Mouse (Mus musculus): ENCODE data around the gene Svip.

Svip gene

DNA sequence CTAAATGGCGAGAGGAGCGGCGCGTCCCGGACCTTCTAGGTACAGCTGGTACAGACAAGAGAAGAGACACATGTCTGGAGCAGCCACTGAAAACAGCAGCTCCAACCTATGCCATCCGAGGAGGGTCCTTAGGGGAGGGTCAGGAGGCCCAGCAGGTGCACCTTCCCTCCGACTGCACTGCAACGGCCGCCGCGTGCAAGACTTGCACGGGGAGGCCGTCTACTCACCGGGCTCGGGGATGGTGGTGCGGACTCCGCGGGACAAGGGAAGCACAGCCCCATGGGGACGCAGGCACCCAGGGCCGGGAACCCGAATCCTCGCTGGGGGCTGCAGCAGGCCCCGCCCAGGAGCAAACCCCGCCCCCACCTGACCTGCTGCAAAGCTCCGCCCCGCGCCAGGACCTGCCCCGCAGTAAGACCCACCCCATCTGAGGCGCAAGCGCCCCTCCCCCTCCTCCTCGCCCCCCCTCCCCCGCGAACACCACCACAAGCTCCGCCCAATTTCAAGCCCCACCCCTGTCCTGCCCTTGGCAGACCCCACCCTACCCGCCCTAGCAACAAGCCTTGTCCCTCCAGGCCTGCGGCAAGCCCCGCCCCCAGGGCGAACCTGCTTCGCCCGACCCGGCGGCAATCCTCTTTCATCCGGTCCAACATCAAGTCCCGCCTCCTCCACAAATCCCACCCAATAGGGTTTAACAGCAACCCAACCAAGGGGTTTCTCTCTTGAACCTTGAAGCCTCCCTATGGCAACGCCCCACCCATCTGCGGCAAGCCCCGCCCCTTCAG, at the start of gene Svip:
Gene Svip (minus strand): TSS at position 508 of the 785 bp plus-strand sequence.
- in situ Hi-C loops (cut with MboI, MseI): no loop called here

DNA sequence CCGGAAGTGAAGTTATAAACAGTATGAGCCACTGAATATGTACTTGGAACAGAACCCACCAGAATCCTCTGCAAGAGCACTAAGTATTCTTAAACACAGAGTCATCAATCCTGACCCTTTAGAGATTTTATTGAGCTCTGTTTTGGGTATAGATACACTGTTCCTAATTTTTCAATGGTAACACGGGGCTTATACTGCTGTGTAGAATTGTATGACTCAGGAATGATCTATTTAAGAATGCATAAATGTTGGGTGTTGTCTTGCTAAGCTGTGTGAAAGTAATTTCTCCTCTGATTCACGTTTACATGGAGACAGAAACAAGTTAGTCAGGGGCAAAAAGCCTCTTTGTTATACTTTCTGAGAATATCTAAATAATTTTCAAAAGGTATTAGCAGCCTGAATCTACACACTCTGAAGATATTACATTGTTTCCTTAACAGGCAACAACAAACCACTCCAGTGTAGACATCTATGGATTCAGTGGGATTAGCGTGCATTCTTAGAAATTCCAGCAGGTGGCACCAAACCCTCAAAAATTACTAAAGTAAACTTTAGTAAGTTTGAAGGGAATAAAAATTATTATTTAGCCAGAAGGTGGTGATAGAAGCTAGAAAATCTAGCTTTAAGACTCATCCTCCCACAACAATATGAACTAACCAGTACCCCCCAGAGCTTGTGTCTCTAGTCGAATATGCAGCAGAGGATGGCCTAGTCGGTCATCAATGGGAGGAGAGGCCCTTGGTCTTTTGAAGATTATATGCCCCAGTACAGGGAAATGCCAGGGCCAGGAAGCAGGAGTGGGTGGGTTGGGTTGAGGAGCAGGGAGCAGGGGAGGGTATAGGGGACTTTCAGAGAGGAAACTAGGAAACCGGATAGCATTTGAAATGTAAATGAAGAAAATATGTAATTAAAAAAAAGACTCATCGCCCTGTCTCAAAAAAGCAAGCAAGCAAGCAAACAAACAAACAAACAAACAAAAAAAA, 32.1 kb upstream of the Svip start:
- in situ Hi-C loops (cut with MboI, MseI): no loop called here

- in situ Hi-C loops (cut with MboI, MseI): no loop called here
Measured at GRCm38 (mm10) chr7:52024050-52024626, 18.3 kb upstream of the Svip start.

DNA sequence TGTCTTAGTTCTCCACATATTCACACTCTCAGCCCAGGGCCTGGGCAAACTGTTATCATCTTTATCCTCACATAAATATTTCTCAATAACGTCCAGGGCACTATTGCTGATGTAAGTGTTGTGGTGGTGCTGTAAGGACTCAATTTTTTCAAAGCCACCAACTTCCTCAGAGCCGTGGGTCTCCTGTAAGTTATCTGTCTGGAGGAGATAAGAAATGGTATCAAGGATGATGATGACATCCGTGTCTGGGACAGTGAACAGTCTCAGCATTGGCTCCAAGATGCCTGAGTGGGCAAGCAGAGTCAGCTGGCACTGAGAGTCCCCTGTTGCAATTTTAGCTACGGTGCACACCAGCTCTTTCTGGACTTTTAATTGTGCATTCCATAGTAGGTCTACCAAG, 16.2 kb upstream of the Svip start:
- in situ Hi-C loops (cut with MboI, MseI): no loop called here

DNA sequence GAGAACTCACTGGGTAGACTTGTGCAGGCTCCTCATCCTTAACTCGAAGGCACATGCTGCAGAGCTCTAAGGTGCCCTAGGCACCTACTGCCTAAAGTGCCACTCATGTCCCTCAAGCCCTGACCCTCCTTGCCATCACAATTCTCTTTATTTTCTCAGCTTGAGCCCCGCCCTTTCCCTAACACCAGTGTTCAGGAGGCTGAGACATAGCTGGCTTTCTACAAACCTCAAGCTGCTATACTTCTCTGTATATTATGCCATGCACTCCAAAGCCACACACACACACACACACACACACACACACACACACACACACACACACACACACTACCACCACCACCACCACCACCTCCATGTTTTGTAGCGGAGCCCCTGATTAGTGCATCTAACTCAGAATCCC, 9.8 kb upstream of the Svip start, which contains the start of gene 1700015G11Rik:
Gene 1700015G11Rik (minus strand): TSS at position 101 of the 400 bp plus-strand sequence.
- in situ Hi-C loops (cut with MboI, MseI): no loop called here

- in situ Hi-C loops (cut with MboI, MseI): no loop called here
Measured at GRCm38 (mm10) chr7:52015180-52015579, 9.4 kb upstream of the Svip start.

- in situ Hi-C loops (cut with MboI, MseI): no loop called here
Measured at GRCm38 (mm10) chr7:52013457-52013856, 7.6 kb upstream of the Svip start.

- in situ Hi-C loops (cut with MboI, MseI): no loop called here
Measured at GRCm38 (mm10) chr7:52007138-52007537, 1.3 kb upstream of the Svip start.

DNA sequence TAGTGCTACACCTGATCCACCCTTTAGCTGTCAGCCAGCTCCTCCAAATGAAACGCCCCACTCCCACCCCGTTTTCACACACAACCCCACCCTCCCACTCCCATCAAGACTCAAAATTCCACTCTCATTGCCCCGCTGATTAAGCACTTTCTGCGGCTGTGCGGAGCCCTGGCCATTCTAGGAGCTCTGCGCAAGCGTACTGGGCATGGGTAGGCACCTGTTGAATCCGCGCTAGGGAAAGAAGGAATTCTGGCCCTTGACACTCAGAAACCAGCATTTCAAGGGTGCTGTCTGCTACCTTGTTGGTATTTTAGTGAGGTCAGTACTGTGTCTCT, 445 bp upstream of the Svip start:
- in situ Hi-C loops (cut with MboI, MseI): no loop called here

DNA sequence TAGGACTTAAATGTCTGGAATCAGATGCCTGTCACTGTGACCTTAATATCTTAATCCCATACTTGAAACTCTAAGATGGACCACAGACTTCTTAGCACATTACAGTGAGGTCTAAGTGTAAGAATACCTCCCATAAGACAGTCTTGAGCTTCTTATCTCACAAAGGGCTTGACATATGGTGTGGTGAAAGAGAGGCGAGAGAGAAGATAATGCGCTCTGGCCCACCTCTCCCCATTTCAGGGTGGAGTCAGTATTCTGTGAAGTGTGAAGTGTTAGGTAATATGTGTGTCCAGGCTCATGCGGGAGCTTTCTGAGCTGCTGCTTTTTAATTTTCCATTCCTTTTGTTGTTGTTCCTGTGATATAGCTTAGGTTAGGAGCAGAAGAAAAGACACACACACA, 14.8 kb downstream of the Svip start:
- in situ Hi-C loops (cut with MboI, MseI): no loop called here

DNA sequence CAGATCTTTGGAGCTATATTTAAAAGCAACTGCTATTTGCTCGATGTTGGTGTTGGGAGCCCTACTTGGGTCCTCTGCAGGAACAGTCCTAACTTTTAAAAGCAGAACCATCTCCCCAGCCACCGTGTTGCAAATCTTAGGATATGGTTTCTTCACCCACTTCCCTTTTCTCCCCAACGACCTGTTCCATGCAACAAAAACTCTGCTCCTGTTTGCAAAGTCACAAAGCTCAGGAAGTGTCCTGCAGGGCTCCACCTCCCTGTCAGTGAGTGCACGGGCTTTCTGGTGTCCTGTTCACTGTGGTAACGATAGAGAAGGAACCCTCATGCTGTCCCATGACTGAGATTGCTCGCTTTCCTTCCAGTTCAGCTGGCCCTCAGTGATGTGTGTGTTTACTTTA, 18.9 kb downstream of the Svip start:
- in situ Hi-C loops (cut with MboI, MseI): no loop called here

DNA sequence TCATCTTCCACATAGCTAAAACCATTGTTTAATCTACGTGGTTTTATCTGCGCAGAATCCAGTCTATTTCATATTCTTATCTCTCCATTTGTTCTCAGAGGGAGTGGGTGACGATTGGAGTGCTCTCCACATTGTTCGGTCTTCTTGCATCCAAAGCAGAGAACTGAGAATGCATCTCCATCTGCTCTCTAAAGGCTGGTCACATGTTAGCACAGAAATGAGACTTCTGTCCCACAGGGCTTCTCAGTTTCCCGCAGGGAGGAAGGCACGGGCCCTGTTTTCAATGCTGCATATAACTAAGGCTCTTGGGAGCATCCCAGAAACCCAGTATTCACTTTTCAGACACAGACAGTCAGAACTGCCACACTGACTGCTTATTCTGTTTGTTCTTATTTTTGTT, 20.1 kb downstream of the Svip start:
- in situ Hi-C loops (cut with MboI, MseI): no loop called here

DNA sequence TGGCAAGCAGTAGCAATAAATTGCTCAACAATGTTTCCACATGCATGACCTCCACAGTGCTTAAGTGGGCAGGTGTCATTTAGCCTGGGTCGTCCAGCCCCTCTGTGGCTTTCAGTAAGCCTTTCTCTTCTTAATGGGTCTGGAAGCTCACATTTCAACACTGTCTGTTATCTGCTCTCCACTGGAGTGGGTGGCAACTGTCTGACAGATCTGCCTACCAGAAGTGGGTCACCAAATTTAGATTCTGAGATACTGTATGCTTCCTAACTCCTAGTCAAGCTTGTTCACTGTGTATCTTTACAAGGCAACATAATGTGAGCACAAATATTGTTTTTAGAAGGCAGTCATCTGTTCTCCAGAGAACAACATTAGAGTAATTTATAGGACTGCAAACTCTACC, 23.5 kb downstream of the Svip start:
- in situ Hi-C loops (cut with MboI, MseI): no loop called here

DNA sequence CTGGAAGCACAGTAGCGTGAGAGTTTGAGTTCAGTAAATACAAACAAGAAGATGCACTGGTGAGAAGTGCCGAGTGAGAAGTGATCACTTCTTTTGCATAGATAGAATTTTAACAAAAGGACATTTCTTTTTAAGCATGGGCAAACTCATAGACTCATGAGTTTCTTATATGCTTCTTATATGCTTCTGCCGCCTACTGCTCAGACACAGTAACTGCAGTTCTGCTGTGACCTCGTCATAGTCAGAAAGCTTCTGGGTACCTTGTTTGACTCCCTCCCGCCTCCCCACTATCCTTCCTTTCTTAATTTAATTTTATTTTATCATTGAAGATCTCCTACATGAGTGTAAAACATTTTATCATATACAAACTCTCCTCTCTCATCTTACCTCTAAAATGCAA, 26.5 kb downstream of the Svip start:
- in situ Hi-C loops (cut with MboI, MseI): loop anchor here (5.0 kb wide), 3 partner anchors 257 to 362 kb away; no protein-coding TSS in a partner anchor

DNA sequence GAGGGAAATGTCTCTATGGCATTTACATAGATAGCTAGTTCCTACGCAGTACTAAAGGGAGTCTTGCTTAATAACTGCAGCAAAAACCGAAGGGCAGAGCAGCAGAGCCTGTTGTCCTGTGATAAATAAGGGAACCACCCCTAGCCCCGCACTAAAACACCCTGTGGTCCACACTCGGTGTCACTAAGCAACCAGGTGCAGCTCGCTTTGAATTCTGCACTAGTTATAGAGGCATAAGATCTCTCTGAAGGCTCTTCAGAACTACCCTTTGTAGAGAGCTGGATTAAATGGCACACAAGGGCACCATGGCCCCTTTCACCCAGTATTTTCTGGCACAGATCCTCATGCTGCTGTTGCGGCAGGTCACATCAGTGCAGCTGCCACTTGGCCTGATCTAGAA, 30.6 kb downstream of the Svip start:
- in situ Hi-C loops (cut with MboI, MseI): loop anchor here (5.0 kb wide), 3 partner anchors 253 to 358 kb away; no protein-coding TSS in a partner anchor

DNA sequence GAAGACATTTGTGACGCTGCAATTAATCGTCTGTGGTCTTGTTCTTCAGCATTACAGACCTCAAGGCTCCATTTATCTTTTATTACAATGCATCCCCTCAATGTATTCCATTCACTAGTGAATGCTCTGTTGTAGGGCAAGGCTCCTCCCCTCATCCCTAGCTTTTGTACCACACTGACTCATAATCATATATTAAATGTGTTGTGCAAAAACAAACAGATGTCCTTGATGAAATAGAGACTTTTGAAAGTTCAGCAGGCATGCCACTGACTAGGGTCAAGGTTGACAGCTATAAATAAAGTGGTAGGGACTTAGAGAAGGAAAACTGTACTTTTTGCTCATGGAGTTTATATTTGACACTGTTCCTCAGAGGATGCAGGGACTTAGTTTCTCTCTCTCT, 32.3 kb downstream of the Svip start:
- in situ Hi-C loops (cut with MboI, MseI): loop anchor here in 1 of 2 experiments (5.0 kb wide), 1 partner anchor 111 kb away; the partner anchor contains the start of genes Fancf and Gas2

- in situ Hi-C loops (cut with MboI, MseI): loop anchor here in 1 of 2 experiments (5.0 kb wide), 1 partner anchor 111 kb away; the partner anchor contains the start of genes Fancf and Gas2
Measured at GRCm38 (mm10) chr7:51973091-51973490, 32.7 kb downstream of the Svip start.

GRCm38 (mm10) chr7:51972252-51972855, 33.5 kb downstream of the Svip start:
- in situ Hi-C loops (cut with MboI, MseI): loop anchor here in 1 of 2 experiments (5.0 kb wide), 1 partner anchor 110 kb away; the partner anchor contains the start of genes Fancf and Gas2

GRCm38 (mm10) chr7:51969379-51969778, 36.4 kb downstream of the Svip start:
- in situ Hi-C loops (cut with MboI, MseI): no loop called here

- in situ Hi-C loops (cut with MboI, MseI): no loop called here
Measured at GRCm38 (mm10) chr7:51967581-51967980, 38.2 kb downstream of the Svip start.

- in situ Hi-C loops (cut with MboI, MseI): no loop called here
Measured at GRCm38 (mm10) chr7:51964681-51965080, 41.1 kb downstream of the Svip start.

All from T-helper 17 cell (primary cell).